Mouse (Mus musculus) kidney, adult 2 months (tissue): ENCODE measurements around the gene Abtb2. TPM values are rescaled to one million over a fixed set of nuclear protein-coding genes. Genes with fewer than 3 reads are reported as not detected.
A peak's percentile ranks its signal among the peaks of the same experiment; 100 is the strongest.

Source experiments
- DNase-seq: peaks from one replicate; pipeline ENCODE4 v3.0.0; 2021
- H3K27ac ChIP-seq: fragments of 200-500 bp; 2 replicates; pipeline ENCODE4 v1.5.1; 2012; ENCODE audit warnings: low read depth, low read length, control low read depth, inconsistent platforms; ENCODE audit not compliant: insufficient read depth
- H3K27me3 ChIP-seq: fragments of 200-500 bp; replicated peaks from 2 replicates; pipeline ENCODE4 v1.6.1; 2012; ENCODE audit warnings: mild to moderate bottlenecking, moderate library complexity, low read length, inconsistent platforms; ENCODE audit not compliant: control insufficient read depth, insufficient read depth
- H3K36me3 ChIP-seq: fragments of 200-500 bp; 2 replicates; pipeline ENCODE4 v1.6.1; 2012; ENCODE audit warnings: mild to moderate bottlenecking, moderate library complexity, low read length, inconsistent platforms; ENCODE audit not compliant: control insufficient read depth, insufficient read depth
- H3K4me1 ChIP-seq: fragments of 200-500 bp; 2 replicates; pipeline ENCODE4 v1.6.1; 2011; ENCODE audit warnings: low read length; ENCODE audit not compliant: control insufficient read depth, insufficient read depth
- H3K4me3 ChIP-seq: fragments of 200-500 bp; 2 replicates; pipeline ENCODE4 v1.5.1; 2011; ENCODE audit warnings: mild to moderate bottlenecking, low read depth, low read length, control low read depth; ENCODE audit not compliant: insufficient read depth
- CTCF ChIP-seq: fragments of 200-500 bp; conservative IDR thresholded peaks from 2 replicates; pipeline ENCODE4 v1.5.1; 2011; ENCODE audit warnings: low read depth, mild to moderate bottlenecking, control low read depth, low read length, moderate library complexity, mixed read lengths; ENCODE audit not compliant: insufficient read depth, insufficient read length
- POLR2A ChIP-seq: fragments of 200-500 bp; IDR thresholded peaks from one replicate; pipeline ENCODE4 v1.6.1; 2011; ENCODE audit warnings: low read depth, low read length, control low read depth
- WGBS: fragments of 180-500 bp; shearing (Covaris S2); methylation state at CpG from one replicate; pipeline ENCODE4 v1.1.7; 2018; 5-methylcytosine and 5-hydroxymethylcytosine counted together
- polyA plus RNA-seq: library from polyadenylated mRNA; depleted of rRNA; stranded (reverse); fragments of >200 nt; gene quantifications from 2 replicates; pipeline ENCODE4 v1.2.3, GENCODE M21; 2012

Abtb2 gene
- polyA plus RNA-seq, 1 experiment = 11.6 TPM

DNA sequence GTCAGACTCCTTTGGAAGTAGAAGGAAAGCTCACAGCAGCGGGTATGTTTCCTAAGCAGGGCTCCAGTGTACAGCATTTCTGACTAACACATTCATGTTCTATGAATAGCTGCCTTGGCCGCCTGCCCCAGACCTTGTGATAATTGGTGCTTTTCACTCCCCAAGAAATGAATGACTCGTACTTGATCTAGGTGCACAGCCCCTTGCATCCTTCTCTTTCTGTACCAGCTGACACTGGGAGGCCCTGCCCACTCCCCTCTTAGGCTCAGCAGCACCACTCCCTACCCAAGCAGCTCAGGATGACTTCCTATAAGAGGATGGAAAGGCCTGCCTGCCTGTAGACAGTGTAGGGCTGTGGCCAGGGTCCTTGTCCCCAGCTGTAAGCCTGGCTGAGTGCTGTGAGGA is 104.2 kb downstream of the Abtb2 start:
- peak; percentile 56 for DNase-seq
- WGBS = 54% methylated on average over 3 of the region's 3 CpGs
- Histone ChIP-seq H3K27ac (no peak overlapping the region), H3K4me1 (peaks cover 7% of the 10 kb centered on the region; the same call in 1 of the 2 replicates), H3K27me3 (no peaks in the 10 kb centered on the region), H3K4me3 (no peak overlapping the region), H3K36me3 (no peaks in the 10 kb centered on the region)
- no peak for TF ChIP-seq CTCF
- no peak for TF ChIP-seq POLR2A

DNA sequence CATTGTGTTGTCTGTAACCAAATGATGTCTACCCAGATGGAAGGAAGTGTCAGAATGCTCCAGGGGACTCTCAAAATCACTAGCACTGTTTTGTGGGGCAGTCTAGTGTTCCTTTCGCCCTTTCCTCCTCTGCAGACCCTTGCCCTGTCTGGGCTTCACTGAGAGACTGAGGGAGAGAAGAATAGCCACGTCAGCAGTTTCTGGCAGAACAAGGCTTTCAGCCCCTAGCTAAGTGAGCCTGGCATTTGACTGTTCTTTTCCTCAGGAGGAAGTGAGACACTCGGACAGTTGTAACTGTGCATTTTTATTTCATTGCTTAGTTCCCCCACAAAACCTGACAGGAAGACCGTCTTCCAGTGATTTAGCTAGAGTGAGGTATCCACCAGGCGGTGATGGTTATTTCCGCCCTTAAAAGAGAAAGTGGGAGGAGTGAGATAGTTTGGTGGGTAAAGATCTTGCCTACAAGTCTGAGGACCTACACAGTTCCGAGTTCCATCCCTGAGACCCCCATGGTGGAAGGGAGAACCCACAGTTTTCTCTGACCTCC is 106.5 kb downstream of the Abtb2 start:
- DNase-seq = no peak
- 71% methylated on average over 7 of the region's 7 CpGs for WGBS
- TF ChIP-seq POLR2A (no peak), CTCF (no peak)
- no peaks in the 10 kb centered on the region for H3K27me3 ChIP-seq
- H3K4me1 ChIP-seq = peaks cover 7% of the 10 kb centered on the region; the same call in 1 of the 2 replicates
- H3K4me3 ChIP-seq = no peak overlapping the region
- H3K27ac ChIP-seq = no peak overlapping the region
- H3K36me3 ChIP-seq = no peaks in the 10 kb centered on the region

DNA sequence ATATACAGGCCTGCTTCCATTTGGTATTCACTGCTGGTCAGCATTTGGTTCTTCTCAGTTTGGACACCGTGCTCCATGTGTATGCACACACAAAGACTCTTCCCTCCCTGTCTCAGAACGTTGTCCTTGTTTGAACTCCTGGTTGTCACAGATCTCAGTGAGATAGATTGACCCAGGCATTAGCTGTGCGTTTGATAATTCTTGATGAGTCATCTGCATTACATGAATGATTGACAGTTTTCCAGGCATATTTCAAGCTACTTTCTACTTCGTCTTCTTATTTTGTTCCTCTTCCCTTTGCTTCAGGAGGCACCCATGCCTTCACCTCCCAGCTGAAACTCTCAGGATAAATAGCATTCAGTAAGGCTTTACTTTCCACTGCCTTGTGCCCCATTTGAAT is 107.5 kb downstream of the Abtb2 start:
- DNase-seq = no peak
- TF ChIP-seq CTCF = no peak
- no peak for TF ChIP-seq POLR2A
- Histone ChIP-seq H3K4me3 (no peak overlapping the region), H3K36me3 (no peaks in the 10 kb centered on the region), H3K27ac (no peak overlapping the region), H3K4me1 (peaks cover 9% of the 10 kb centered on the region; the same call in 1 of the 2 replicates), H3K27me3 (no peaks in the 10 kb centered on the region)
- 50% methylated on average over 4 of the region's 4 CpGs for WGBS

DNA sequence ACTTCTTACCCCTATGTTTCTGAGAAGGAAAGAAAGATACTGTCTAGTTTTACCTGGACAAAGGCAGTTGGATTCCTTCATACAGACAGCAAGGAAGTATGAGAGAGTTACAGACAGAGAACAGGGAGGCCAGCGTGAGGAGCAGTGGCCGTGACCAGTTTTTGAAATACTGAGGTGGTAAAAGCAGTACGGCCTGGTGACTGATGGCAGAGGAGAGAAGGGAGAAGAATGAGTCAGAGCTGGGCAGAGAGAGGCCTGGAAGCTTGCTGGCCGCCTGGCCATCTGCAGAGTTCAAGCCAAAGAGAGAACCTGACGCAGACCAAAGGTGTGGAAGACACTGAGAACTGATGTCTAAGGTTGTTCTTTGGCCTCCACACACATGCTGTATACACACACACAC is 109.3 kb downstream of the Abtb2 start:
- Histone ChIP-seq H3K4me3 (no peak overlapping the region), H3K27ac (no peak overlapping the region), H3K36me3 (no peaks in the 10 kb centered on the region), H3K4me1 (peaks cover 6% of the 10 kb centered on the region; the same call in 1 of the 2 replicates), H3K27me3 (no peaks in the 10 kb centered on the region)
- DNase-seq = no peak
- no peak for TF ChIP-seq POLR2A
- TF ChIP-seq CTCF = no peak
- 84% methylated on average over 5 of the region's 5 CpGs for WGBS

DNA sequence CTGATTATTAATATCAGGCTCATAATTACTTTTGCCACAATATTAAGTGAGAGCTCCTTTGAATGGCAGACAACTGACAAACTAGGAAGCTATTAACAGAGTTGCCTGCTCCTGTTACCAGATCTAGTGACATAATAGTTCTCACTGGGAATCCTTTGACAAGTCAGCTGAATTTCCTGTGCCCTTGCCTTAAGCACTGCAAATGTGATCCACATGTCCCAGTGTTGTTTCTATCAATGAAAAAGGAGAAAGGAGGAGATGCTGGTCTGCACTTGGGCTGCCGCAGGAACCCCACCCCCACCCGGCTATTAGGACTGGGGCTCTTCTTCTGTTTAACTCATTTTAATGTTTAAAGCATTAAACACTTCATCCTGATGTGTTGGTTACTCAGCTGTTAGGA is 110.7 kb downstream of the Abtb2 start:
- no peak overlapping the region for H3K4me3 ChIP-seq
- 73% methylated on average over 2 of the region's 2 CpGs for WGBS
- H3K27me3 ChIP-seq = no peaks in the 10 kb centered on the region
- peaks cover 6% of the 10 kb centered on the region; the same call in 1 of the 2 replicates for H3K4me1 ChIP-seq
- DNase-seq = no peak
- H3K27ac ChIP-seq = no peak overlapping the region
- TF ChIP-seq CTCF (no peak), POLR2A (no peak)
- H3K36me3 ChIP-seq = no peaks in the 10 kb centered on the region

DNA sequence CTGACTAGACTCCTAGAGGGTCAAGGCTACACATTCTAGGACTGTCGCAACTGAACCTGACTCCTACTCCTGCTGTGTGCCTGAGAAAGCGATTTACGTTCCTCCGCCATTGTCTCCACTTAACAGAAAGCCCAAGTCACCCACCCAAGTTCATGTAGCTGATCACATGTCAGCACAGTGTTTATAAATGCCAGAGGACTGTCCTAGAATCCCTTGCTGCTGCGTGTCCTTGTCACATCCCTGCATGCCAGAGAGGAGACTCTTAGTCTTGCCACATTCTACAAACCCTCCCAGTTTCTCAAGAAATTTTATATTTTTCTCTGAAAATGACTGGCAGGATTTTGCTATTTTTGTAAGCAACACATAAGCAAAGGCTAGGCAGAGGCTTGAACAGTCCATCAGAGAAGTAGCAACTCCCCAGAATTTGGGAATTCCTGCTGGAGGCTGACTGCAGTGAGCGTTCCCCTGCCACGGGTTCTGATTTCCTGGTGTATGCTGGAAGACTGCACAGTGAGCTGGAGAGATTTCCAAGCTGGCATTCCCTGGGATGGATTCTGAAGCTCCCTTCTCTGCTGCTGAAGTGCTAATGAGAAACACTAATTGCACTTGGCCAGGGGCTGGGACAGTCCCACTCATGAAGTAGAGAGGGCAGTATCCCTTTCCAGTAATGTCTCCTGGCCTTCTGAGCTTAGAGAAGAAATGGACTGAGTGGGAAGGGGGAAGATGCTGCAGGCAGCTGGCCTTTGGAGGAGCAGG is 111.7 kb downstream of the Abtb2 start:
- DNase-seq = no peak
- H3K27me3 ChIP-seq = no peaks in the 10 kb centered on the region
- peaks cover 8% of the 10 kb centered on the region for H3K4me1 ChIP-seq
- no peak for TF ChIP-seq POLR2A
- TF ChIP-seq CTCF = no peak
- H3K36me3 ChIP-seq = no peaks in the 10 kb centered on the region
- H3K4me3 ChIP-seq = no peak overlapping the region
- 87% methylated on average over 7 of the region's 7 CpGs for WGBS
- H3K27ac ChIP-seq = no peak overlapping the region

DNA sequence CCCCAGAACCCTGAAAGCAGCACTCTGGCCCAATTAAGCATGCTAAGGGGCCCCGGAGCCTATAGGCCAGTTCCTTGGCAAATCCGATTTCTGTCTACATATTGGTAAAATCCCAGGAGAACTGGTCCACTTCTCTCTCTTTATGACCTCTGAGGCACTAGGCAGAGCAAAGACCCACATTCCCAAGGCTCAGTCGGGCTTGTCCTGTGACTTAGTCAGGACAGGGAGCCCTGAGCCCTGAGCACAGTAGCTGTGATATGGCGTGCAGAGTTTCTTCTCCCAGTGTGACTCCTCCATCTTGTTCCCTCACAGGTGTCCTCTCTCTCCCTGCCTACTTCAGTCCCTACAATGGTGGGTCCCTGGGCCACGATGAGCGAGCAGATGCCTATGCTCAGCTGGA is 112.3 kb downstream of the Abtb2 start:
- Histone ChIP-seq H3K4me1 (peaks cover 8% of the 10 kb centered on the region), H3K27me3 (no peaks in the 10 kb centered on the region), H3K36me3 (no peaks in the 10 kb centered on the region), H3K27ac (no peak overlapping the region), H3K4me3 (no peak overlapping the region)
- WGBS = 62% methylated on average over 6 of the region's 6 CpGs
- TF ChIP-seq POLR2A (no peak), CTCF (no peak)
- peak; percentile 33 for DNase-seq
